Mouse (Mus musculus) liver, embryonic 16.5 days (tissue): ENCODE results near the gene Drg1. TPM values are rescaled to one million over a fixed set of nuclear protein-coding genes. Genes with fewer than 3 reads are reported as not detected.
"Not testable (repeated sequence)": the region's sequence is repeated elsewhere in the genome, so short reads cannot be mapped to it uniquely, and the experiment has no call there.

Experiments used
- ATAC-seq: fragments of 200-750 bp; cut with Nextera tagmentation; 2 replicates; pipeline ENCODE4 v1.8.0; 2017; ENCODE audit warnings: low read depth, mild to moderate bottlenecking, moderate number of reproducible peaks, moderate library complexity
- H3K27ac ChIP-seq: fragments of 300-500 bp; sonication (generic); 2 replicates; pipeline ENCODE4 v1.5.1; 2014; ENCODE audit warnings: mild to moderate bottlenecking, low read length
- H3K27me3 ChIP-seq: fragments of 300-500 bp; sonication (generic); 2 replicates; pipeline ENCODE4 v1.6.1; 2014; ENCODE audit warnings: low read depth, low read length, mixed read lengths; ENCODE audit not compliant: control insufficient read depth, insufficient read depth
- H3K36me3 ChIP-seq: fragments of 300-500 bp; sonication (generic); 2 replicates; pipeline ENCODE4 v1.6.1; 2014; ENCODE audit warnings: mild to moderate bottlenecking; ENCODE audit not compliant: control insufficient read depth, insufficient read depth
- H3K4me1 ChIP-seq: fragments of 300-500 bp; sonication (generic); 2 replicates; pipeline ENCODE4 v1.6.1; 2014; ENCODE audit warnings: low read depth, low read length, mixed read lengths; ENCODE audit not compliant: control insufficient read depth
- H3K4me2 ChIP-seq: fragments of 300-500 bp; sonication (generic); 2 replicates; pipeline ENCODE4 v1.6.1; 2014; ENCODE audit warnings: low read depth, low read length, mixed read lengths
- H3K4me3 ChIP-seq: fragments of 300-500 bp; sonication (generic); 2 replicates; pipeline ENCODE4 v1.5.1; 2014; ENCODE audit warnings: low read depth, mild to moderate bottlenecking, low read length
- H3K9ac ChIP-seq: fragments of 300-500 bp; sonication (generic); 2 replicates; pipeline ENCODE4 v1.6.1; 2014; ENCODE audit warnings: low read depth, low read length
- H3K9me3 ChIP-seq: fragments of 300-500 bp; sonication (generic); replicated peaks from 2 replicates; pipeline ENCODE4 v1.6.1; 2016; ENCODE audit warnings: low read length; ENCODE audit not compliant: control insufficient read depth
- WGBS: fragments of 180-500 bp; shearing (Covaris S2); extraction: QIAGEN DNeasy Blood & Tissue Kit; methylation state at CpG from one replicate; pipeline ENCODE4 v1.1.7; 2014; ENCODE audit not compliant: insufficient replicate concordance; 5-methylcytosine and 5-hydroxymethylcytosine counted together
- polyA plus RNA-seq: library from polyadenylated mRNA; unstranded; fragments of >200 nt; fragmentation: Nextera tagmentation; extraction: Ambion mirVana; gene quantifications from 2 replicates; pipeline ENCODE4 v1.2.1, GENCODE M21; 2015

Gene Drg1
- polyA plus RNA-seq, 1 experiment from 2014 or later: 91.6 TPM

DNA sequence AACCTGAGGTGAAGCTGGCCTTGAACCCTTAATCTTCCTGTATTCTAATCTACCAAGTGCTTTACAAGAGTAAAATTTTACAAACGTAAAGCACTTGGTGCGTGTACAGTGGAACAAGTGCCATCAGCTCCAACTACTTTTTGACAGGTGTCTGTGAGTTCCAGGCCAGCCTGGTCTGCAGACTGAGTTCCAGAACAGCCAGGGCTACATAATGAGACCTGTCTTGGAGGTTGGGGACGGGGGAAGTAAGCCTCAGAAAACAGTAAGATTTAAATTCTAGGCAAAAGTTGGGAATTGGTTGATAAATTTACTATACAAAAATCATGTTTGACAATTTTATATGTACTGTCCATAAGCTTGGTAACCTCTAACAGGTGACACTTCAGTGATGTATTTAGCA is 61.0 kb downstream of the Drg1 start:
- peaks cover 24% of the 10 kb centered on the region for H3K36me3 ChIP-seq
- no peaks in the 10 kb centered on the region for H3K9me3 ChIP-seq
- no peaks in the 10 kb centered on the region; the same call in 1 of the 2 replicates for H3K4me1 ChIP-seq
- no peak overlapping the region for H3K4me3 ChIP-seq
- no peak for ATAC-seq
- no peak overlapping the region for H3K27ac ChIP-seq
- H3K4me2 ChIP-seq: no peak overlapping the region
- no peak overlapping the region for H3K9ac ChIP-seq
- no peaks in the 10 kb centered on the region for H3K27me3 ChIP-seq
- WGBS: 87% methylated on average over 3 of the region's 3 CpGs

DNA sequence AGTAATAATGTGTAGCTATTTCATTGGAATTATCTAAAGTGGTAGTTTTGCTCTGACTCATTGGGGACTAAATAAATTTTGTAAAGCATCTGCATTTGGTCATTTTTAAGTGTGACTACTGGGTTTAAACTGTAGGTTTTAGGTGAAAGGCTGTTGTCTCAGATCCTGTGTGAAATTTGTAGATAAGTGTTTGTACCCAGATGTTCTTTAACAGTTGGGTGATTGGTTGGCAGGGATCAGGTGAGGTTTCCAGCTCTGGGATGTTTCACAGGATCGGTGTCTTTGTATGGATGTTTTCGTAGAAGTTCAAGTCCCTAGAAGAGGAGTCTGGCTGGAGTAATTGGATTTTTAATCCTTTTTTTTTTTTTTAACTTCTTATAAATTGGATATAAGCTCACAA is 62.4 kb downstream of the Drg1 start:
- Histone ChIP-seq H3K4me3 (peak overlapping the region; percentile 59), H3K4me2 (peak overlapping the region; percentile 35), H3K4me1 (no peaks in the 10 kb centered on the region; the same call in 1 of the 2 replicates), H3K9me3 (no peaks in the 10 kb centered on the region), H3K36me3 (peaks cover 20% of the 10 kb centered on the region), H3K9ac (no peak overlapping the region), H3K27ac (no peak overlapping the region), H3K27me3 (no peaks in the 10 kb centered on the region)
- whole genome bisulfite sequencing: 29% methylated on average over 2 of the region's 2 CpGs
- ATAC-seq: no peak

DNA sequence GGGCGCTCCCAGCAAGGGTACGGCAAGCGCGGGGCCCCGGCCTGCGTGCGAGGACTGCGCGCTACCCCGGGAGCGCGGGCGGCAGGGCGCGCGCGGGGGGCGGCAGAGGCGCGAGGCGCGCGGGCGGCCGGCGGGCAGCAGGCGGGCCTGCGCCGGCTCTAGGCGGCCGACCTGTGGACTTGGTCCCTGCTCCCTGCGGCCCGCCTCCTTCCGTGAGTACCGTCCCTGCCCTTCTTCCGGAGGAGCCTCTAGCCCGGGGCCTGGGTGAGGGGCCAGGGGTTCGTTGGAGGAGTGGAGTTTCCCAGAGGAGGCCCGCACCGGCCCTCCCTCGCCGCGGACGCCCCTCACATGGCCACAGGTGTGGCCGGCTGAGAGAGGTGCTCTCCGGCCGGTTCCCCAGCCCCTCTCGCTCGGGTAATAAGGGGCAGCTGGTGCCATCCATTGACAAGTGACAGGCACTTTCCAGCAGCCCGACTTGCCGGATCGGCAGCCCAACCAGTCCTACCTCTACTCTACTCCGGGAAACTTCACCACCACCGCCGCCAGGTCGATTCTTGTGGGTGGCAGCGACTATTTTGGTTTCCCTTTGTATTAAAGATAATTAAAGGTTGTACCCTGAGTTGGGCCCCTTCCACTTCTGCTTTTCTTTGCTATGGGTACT is 63.3 kb downstream of the Drg1 start:
- H3K27ac ChIP-seq: peak overlapping the region; percentile 5
- no peaks in the 10 kb centered on the region for H3K9me3 ChIP-seq
- H3K4me2 ChIP-seq: peak overlapping the region; percentile 35
- H3K4me1 ChIP-seq: no peaks in the 10 kb centered on the region; the same call in 1 of the 2 replicates
- H3K36me3 ChIP-seq: peaks cover 14% of the 10 kb centered on the region
- under 1% methylated on average over 39 of the region's 57 CpGs for WGBS
- peak overlapping the region; percentile 60 for H3K9ac ChIP-seq
- H3K4me3 ChIP-seq: peak overlapping the region; percentile 59
- ATAC-seq: peak; percentile 60
- no peaks in the 10 kb centered on the region for H3K27me3 ChIP-seq

DNA sequence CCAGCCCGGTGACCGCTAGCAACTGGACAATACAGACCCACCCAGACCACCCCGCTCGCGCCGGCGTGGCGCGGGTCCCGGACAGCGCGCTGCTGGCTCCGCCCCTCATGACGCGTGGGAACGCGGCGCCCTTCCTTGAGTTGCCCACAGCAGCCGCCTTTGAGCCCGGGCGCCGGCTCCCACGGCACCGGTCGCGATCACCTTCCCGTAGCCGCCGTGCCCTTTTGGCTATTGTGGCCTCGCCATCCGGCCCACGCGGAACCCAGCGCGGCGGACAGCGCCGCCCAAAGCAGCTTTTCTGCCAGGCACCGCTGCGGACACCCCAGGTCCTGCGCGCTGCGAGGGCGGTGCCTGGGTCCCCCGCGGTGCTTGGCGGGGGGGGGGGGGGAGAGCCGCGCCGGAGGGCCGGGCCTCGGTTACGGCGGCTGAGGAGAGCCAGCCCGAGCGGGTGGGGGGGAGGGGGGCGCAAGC is 63.9 kb downstream of the Drg1 start, which contains the start of gene Eif4enif1:
Gene Eif4enif1, plus strand, starts transcription at position 162 of the 471 bp plus-strand sequence.
- Histone ChIP-seq H3K9ac (peak within 1 kb of the TSS; percentile 60), H3K4me2 (peak within 1 kb of the TSS; percentile 35), H3K9me3 (no peaks in the 10 kb centered on the region), H3K27me3 (no peaks in the 10 kb centered on the region), H3K4me1 (no peaks in the 10 kb centered on the region; the same call in 1 of the 2 replicates), H3K36me3 (peaks cover 11% of the 10 kb centered on the region), H3K27ac (peak within 1 kb of the TSS; percentile 5), H3K4me3 (peak within 1 kb of the TSS; percentile 59)
- WGBS: under 1% methylated on average over 41 of the region's 57 CpGs
- peak; percentile 85 for ATAC-seq

DNA sequence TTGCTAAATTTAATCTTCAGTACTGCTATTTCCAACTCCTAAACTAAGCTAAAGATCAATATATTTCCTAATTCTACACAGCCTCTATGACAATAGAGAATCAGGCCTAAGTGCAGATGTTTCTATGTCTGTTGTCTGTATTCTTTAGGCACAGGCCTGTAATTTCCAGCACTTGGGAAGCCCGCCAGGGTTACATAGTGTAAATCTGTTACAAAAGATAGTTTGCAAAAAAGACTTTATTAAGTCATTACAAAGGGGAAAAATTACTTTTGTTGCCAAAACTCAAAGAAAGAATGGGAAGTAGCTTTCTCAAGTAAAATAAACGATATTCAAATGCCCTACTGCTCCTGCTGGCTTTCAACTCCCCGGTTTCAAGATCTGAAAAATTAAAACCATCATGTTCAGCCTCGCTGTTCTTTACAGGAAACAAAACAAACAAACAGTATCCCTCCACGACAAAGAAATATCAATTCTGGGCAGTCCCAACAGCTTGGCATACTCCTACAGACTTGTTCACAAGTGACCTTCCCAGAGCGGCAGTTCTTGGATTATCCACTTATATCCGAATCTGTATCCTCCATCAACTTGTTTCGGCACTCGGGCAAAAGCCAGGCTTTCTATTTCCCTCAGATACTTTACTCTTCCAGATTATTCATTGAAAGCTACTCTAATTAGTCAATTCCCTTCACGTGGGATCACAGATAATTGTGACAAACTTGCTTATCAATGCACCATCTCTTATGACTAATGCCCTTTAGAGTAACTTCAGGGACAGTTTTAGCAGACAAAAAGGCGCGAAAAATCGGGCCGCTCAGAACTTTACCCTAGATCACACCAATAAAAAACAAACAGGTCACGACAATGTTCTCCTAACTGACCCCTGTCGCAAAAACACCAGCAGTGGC is 64.6 kb downstream of the Drg1 start:
- peak overlapping the region; percentile 20 for H3K9ac ChIP-seq
- H3K27me3 ChIP-seq: no peaks in the 10 kb centered on the region
- no peaks in the 10 kb centered on the region for H3K9me3 ChIP-seq
- H3K36me3 ChIP-seq: peaks cover 9% of the 10 kb centered on the region
- H3K4me2 ChIP-seq: peak overlapping the region; percentile 22
- peak overlapping the region; percentile 59 for H3K4me3 ChIP-seq
- ATAC-seq: peak; percentile 5
- 0 out of 2 replicates have a peak overlapping the region, but pooled peaks have one; percentile 2 for H3K27ac ChIP-seq
- H3K4me1 ChIP-seq: no peaks in the 10 kb centered on the region; the same call in 1 of the 2 replicates
- WGBS: 4% methylated on average over 16 of the region's 16 CpGs

DNA sequence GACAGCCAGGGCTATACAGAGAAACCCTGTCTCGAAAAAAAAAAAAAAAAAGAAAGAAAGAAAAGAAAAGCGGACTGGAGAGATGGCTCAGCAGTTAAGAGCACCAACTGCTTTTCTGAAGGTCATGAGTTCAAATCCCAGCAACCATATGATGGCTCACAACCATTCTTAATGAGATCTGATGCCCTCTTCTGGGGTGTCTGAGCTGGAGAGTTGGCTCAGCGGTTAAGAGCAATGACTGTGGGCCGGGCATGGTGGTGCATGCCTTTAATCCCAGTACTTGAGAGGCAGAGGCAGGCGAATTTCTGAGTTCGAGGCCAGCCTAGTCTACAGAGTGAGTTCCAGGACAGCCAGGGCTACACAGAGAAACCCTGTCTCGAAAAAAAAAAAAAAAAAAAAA is 65.6 kb downstream of the Drg1 start:
- not testable (repeated sequence) for H3K4me3 ChIP-seq, H3K27ac ChIP-seq, H3K4me2 ChIP-seq, ATAC-seq, H3K27me3 ChIP-seq, H3K9me3 ChIP-seq, H3K36me3 ChIP-seq, H3K9ac ChIP-seq, H3K4me1 ChIP-seq
- 79% methylated on average over 5 of the region's 7 CpGs for WGBS

DNA sequence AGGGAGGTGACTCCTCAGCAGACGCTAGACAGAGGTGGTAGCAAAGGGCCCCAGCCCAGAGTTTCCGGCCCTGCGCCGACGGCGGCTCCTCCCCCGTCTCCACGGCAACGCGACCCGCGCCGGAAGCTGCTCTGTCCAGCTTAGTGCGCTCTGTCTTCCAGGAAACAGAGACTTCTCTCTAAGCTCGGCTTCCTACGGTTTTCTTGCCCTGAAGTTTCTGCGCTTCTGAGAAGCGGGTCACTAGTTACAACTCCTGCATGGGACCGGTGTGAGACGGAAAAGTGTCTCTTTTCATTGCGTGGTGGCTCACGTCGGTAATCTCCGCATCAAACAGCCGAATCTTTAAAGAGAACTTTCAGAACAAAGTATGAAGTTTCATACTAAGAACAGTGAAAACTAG is 72.9 kb downstream of the Drg1 start, which contains the start of gene Sfi1:
Gene Sfi1, minus strand, starts transcription at position 101 of the 400 bp plus-strand sequence.
- Histone ChIP-seq H3K27ac (no peak within 1 kb of the TSS), H3K4me2 (no peak within 1 kb of the TSS), H3K9ac (no peak within 1 kb of the TSS), H3K27me3 (no peaks in the 10 kb centered on the region), H3K4me3 (no peak within 1 kb of the TSS), H3K9me3 (no peaks in the 10 kb centered on the region), H3K4me1 (no peaks in the 10 kb centered on the region), H3K36me3 (no peaks in the 10 kb centered on the region)
- 75% methylated on average over 25 of the region's 25 CpGs for WGBS
- no peak for ATAC-seq

DNA sequence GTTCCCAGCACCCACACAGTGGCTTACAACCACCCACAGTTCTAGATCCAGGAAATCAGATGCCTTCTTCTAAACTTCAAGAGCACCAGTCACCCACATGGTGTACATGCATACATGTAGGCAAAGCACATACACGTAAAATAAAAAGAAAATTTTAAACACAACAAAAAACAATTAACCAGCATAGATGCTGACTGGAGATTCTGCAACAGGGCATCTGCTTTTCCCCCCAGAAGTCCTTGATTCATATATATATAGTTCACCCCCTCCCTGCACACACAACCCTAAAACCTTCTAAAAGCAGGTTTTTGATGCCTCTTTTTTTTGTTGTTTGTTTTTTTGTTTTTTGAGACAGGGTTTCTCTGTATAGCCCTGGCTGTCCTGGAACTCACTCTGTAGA is 83.5 kb downstream of the Drg1 start:
- H3K4me1 ChIP-seq, H3K27ac ChIP-seq, H3K9ac ChIP-seq, ATAC-seq, H3K36me3 ChIP-seq, H3K4me3 ChIP-seq, H3K9me3 ChIP-seq, H3K27me3 ChIP-seq, H3K4me2 ChIP-seq: not testable (repeated sequence)
- WGBS: 68% methylated on average over 1 of the region's 1 CpGs
